Mouse (Mus musculus) small intestine, adult 2 months (tissue): ENCODE measurements around the gene Foxe3. TPM values are rescaled to one million over a fixed set of nuclear protein-coding genes. Genes with fewer than 3 reads are reported as not detected.
"Not testable (repeated sequence)": the region's sequence is repeated elsewhere in the genome, so short reads cannot be mapped to it uniquely, and the experiment has no call there.

Experiments
- H3K27ac ChIP-seq: fragments of 200-500 bp; 2 replicates; pipeline ENCODE4 v1.5.1; 2012; ENCODE audit warnings: low read depth, low read length, control low read depth, inconsistent platforms; ENCODE audit not compliant: insufficient read depth
- H3K27me3 ChIP-seq: fragments of 200-500 bp; 2 replicates; pipeline ENCODE4 v1.6.1; 2012; ENCODE audit warnings: mild to moderate bottlenecking, moderate library complexity, low read length, inconsistent platforms; ENCODE audit not compliant: control insufficient read depth, insufficient read depth
- H3K36me3 ChIP-seq: fragments of 200-500 bp; 2 replicates; pipeline ENCODE4 v1.6.1; 2012; ENCODE audit warnings: mild to moderate bottlenecking, low read length, control low read depth, inconsistent platforms; ENCODE audit not compliant: control insufficient read depth, insufficient read depth
- H3K4me1 ChIP-seq: fragments of 200-500 bp; 2 replicates; pipeline ENCODE4 v1.6.1; 2012; ENCODE audit warnings: low read length, inconsistent platforms, mixed read lengths; ENCODE audit not compliant: control insufficient read depth, insufficient read depth, insufficient read length
- H3K4me3 ChIP-seq: fragments of 200-500 bp; 2 replicates; pipeline ENCODE4 v1.5.1; 2012; ENCODE audit warnings: low read depth, mild to moderate bottlenecking, control low read depth, inconsistent platforms, low read length, moderate library complexity
- CTCF ChIP-seq: fragments of 200-500 bp; IDR thresholded peaks from 2 replicates; pipeline ENCODE4 v1.5.1; 2012; ENCODE audit warnings: low read depth, mild to moderate bottlenecking, control low read depth, inconsistent platforms, low read length, moderate library complexity, mixed read lengths; ENCODE audit not compliant: insufficient replicate concordance, insufficient read length; ENCODE audit errors: extremely low read depth
- POLR2A ChIP-seq: fragments of 200-500 bp; IDR thresholded peaks from 2 replicates; pipeline ENCODE4 v1.6.1; 2012; ENCODE audit warnings: low read depth, mild to moderate bottlenecking, control low read depth, inconsistent platforms, low read length, moderate library complexity
- WGBS: fragments of 180-500 bp; shearing (Covaris S2); methylation state at CpG from one replicate; pipeline ENCODE4 v1.1.7; 2018; 5-methylcytosine and 5-hydroxymethylcytosine counted together
- polyA plus RNA-seq: library from polyadenylated mRNA; depleted of rRNA; stranded (reverse); fragments of >200 nt; gene quantifications from 2 replicates; pipeline ENCODE4 v1.2.3, GENCODE M21; 2012; rRNA removed

Foxe3 gene
- polyA plus RNA-seq = not detected in 2 replicates

DNA sequence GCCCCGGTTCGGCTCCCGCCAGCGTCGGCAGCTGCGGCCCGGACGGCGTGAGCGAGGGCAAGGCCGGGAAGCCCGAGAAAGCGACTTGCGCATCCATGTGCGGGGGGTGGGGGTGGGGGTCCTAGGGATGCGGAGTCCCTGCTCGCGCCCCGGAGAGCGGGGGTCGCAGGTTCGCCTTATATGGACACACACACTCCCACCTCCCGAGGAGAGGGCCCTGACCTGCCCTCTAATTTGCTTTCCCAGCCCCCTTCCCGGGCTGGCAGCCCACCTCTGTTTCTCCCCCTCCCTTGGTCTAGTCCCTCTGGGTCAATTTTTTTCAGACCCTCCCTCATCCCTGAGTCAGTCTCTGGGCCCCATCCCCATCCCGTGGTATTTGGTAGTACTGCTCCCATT lies at the start of gene Foxe3:
Foxe3 (minus strand) TSS at position 97 of the 396 bp plus-strand sequence.
- no peaks in the 10 kb centered on the region for H3K36me3 ChIP-seq
- H3K4me3 ChIP-seq = peak within 1 kb of the TSS; percentile 38
- no peak for TF ChIP-seq POLR2A
- TF ChIP-seq CTCF = no peak
- H3K4me1 ChIP-seq = peaks cover 5% of the 10 kb centered on the region
- H3K27ac ChIP-seq = no peak within 1 kb of the TSS
- WGBS = 5% methylated on average over 25 of the region's 25 CpGs
- H3K27me3 ChIP-seq = peaks cover 41% of the 10 kb centered on the region

GRCm38 (mm10) chr4:114973229-114973740 lies 47.5 kb upstream of the Foxe3 start:
- Histone ChIP-seq H3K4me3 (no peak overlapping the region), H3K36me3 (peaks cover 7% of the 10 kb centered on the region; the same call in 1 of the 2 replicates), H3K27me3 (no peaks in the 10 kb centered on the region), H3K4me1 (peaks cover 2% of the 10 kb centered on the region; the same call in 1 of the 2 replicates), H3K27ac (no peak overlapping the region)
- 88% methylated on average over 1 of the region's 1 CpGs for WGBS
- TF ChIP-seq CTCF = no peak
- no peak for TF ChIP-seq POLR2A

- WGBS = 87% methylated on average over 5 of the region's 5 CpGs
- Histone ChIP-seq H3K4me1 (no peaks in the 10 kb centered on the region), H3K36me3 (peaks cover 20% of the 10 kb centered on the region), H3K27me3 (no peaks in the 10 kb centered on the region), H3K27ac (no peak overlapping the region), H3K4me3 (no peak overlapping the region)
- TF ChIP-seq CTCF = no peak
- TF ChIP-seq POLR2A = no peak
These were observed 44.9 kb upstream of the Foxe3 start for GRCm38 (mm10) chr4:114970736-114971135.

- H3K27ac ChIP-seq, H3K27me3 ChIP-seq, H3K4me1 ChIP-seq, H3K4me3 ChIP-seq: not testable (repeated sequence)
- peaks cover 29% of the 10 kb centered on the region for H3K36me3 ChIP-seq
- 42% methylated on average over 2 of the region's 2 CpGs for WGBS
These were observed 35.1 kb upstream of the Foxe3 start for GRCm38 (mm10) chr4:114960881-114961280.

DNA sequence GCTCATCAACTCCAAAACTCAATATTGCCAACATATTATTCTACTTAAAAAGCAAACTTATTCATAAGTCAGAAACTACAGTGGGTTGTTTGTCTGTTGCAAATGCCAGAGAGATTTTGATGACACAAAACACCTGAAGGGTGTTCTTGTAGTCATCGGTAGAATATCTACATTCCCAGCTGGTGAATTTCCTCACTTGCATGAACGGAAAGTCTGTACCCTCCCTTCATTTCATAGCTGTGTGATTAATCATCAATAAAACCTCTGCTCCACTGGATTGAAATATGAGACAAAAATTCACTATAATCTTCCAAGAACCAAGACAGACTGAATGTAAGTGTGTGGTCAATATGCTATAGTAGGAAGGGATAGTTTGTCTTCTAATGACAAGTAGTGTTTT lies 33.7 kb upstream of the Foxe3 start:
- WGBS = 83% methylated on average over 2 of the region's 2 CpGs
- H3K27me3 ChIP-seq = no peaks in the 10 kb centered on the region
- H3K4me1 ChIP-seq = no peaks in the 10 kb centered on the region
- TF ChIP-seq CTCF (no peak), POLR2A (no peak)
- H3K36me3 ChIP-seq = peaks cover 20% of the 10 kb centered on the region
- H3K4me3 ChIP-seq = no peak overlapping the region
- no peak overlapping the region for H3K27ac ChIP-seq

- no peak overlapping the region for H3K27ac ChIP-seq
- no peak for TF ChIP-seq POLR2A
- TF ChIP-seq CTCF = no peak
These were observed 33.0 kb upstream of the Foxe3 start for GRCm38 (mm10) chr4:114958786-114959185.

GRCm38 (mm10) chr4:114958231-114958630 lies 32.4 kb upstream of the Foxe3 start:
- 76% methylated on average over 2 of the region's 2 CpGs for WGBS
- Histone ChIP-seq H3K36me3 (peaks cover 18% of the 10 kb centered on the region), H3K4me3 (no peak overlapping the region)

More at GRCm38 (mm10) chr4:114958786-114959185, 33.0 kb upstream of the Foxe3 start:
- no peaks in the 10 kb centered on the region for H3K4me1 ChIP-seq
- WGBS = 92% methylated on average over 4 of the region's 4 CpGs
- H3K27me3 ChIP-seq = no peaks in the 10 kb centered on the region
- no peak overlapping the region for H3K4me3 ChIP-seq
- H3K36me3 ChIP-seq = peaks cover 18% of the 10 kb centered on the region

More at GRCm38 (mm10) chr4:114958231-114958630, 32.4 kb upstream of the Foxe3 start:
- Histone ChIP-seq H3K4me1 (no peaks in the 10 kb centered on the region), H3K27me3 (no peaks in the 10 kb centered on the region), H3K27ac (no peak overlapping the region)
- TF ChIP-seq POLR2A (no peak), CTCF (no peak)
